Mouse (Mus musculus): ENCODE measurements around the gene Ntpcr.

DNA sequence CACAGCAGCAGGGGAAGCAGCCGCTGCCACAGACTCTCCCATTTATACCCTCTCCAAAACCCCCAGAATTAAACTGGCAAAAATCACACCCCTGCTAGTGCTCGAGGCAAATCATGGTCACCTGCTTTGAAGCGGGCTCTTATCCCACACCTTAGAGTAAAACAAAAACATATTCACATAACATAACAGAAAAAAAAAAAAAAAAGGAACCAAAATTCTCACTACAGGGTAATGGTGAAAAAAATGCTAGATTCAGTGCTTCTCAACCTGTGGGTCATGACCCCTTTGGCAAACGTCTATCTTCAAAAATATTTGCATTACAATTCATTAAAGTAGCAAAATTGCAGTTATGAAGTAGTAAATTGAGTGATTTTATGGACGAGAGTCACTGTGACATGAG lies 2.8 kb upstream of the Ntpcr start:
- TF ChIP-seq POLR2A (IDR thresholded peaks at IDR 0.05; ENCODE audit: control insufficient read depth, extremely low read depth, insufficient read depth, low read length, poor library complexity) = no peak
- TF ChIP-seq CTCF (IDR thresholded peaks at IDR 0.05; ENCODE audit: borderline replicate concordance, control insufficient read depth, extremely low read depth, insufficient read depth, low read length, poor library complexity) = no peak
